Comparison of ENCODE assay signal across 24 mouse cellular contexts in genomic region chr1:91933681-91934080, GRCm38 (mm10).
DNase-seq lines count a peak whose midpoint lies in the region; ATAC-seq lines count a peak whose summit lies in the region.
"Had no signal": no experiment of that assay in that cellular context is flagged by ENCODE, and none has a peak within 500 bp of the region (broad histone marks: within the 10 kb centered on the region; RNA-seq: fewer than 3 reads in every experiment).

No protein-coding gene starts in this region.

- H3K27ac ChIP-seq in lung, embryonic 16.5 days (ENCODE audit: low read length): no peak overlapping the region
- H3K27ac ChIP-seq: embryonic facial prominence, embryonic 13.5 days; forebrain, embryonic 12.5 days; hindbrain, embryonic 12.5 days; hindbrain, embryonic 15.5 days had no signal

- H3K4me2 ChIP-seq in lung, embryonic 16.5 days (ENCODE audit: low read depth, low read length): no peak overlapping the region
- H3K4me2 ChIP-seq: embryonic facial prominence, embryonic 13.5 days; forebrain, embryonic 12.5 days; heart, embryonic 11.5 days; hindbrain, embryonic 12.5 days; hindbrain, embryonic 15.5 days had no signal

- no peaks in the 10 kb centered on the region for H3K9me3 ChIP-seq in lung, embryonic 16.5 days (ENCODE audit: control insufficient read depth, low read length)
- H3K9me3 ChIP-seq: embryonic facial prominence, embryonic 13.5 days; forebrain, embryonic 12.5 days; hindbrain, embryonic 12.5 days; hindbrain, embryonic 15.5 days had no signal

- ATAC-seq in lung, embryonic 16.5 days (ENCODE audit: low read depth): peak; percentile 16
- ATAC-seq: CD4-positive, CD25-positive, alpha-beta regulatory T cell, adult 4 months had no signal

- no peak overlapping the region for H3K4me3 ChIP-seq in lung, embryonic 16.5 days (ENCODE audit: low read length)
- H3K4me3 ChIP-seq: embryonic facial prominence, embryonic 13.5 days; erythroblast, embryonic 14.5 days; forebrain, embryonic 12.5 days; gastrocnemius, adult 2 months; hindbrain, embryonic 12.5 days; hindbrain, embryonic 15.5 days had no signal

- DNase-seq in lung, adult 18-20 months: peak; percentile 47 to 67
- DNase-seq in lung, postnatal 14 days: no peak
- DNase-seq in lung, postnatal 10 days: peak; percentile 48
- peak; percentile 44 to 68 for DNase-seq in lung, postnatal 4 days
- no peak for DNase-seq in heart, postnatal 25 days (ENCODE audit: low spot score)
- DNase-seq in retina, embryonic 14.5 days (ENCODE audit: low spot score): no peak
- DNase-seq: adrenal gland, adult 2 months; adrenal gland, postnatal 14 days; cerebellum, adult 11 months; cerebellum, adult 2 months; cerebellum, adult 9-11 months; cerebellum, postnatal 25 days; gastrocnemius, adult 2 months; gastrocnemius, postnatal 14 days; heart, adult 11 months; heart, postnatal 4 days had no signal

- intact Hi-C loops in heart, postnatal 25 days (cut with DNase I): no loop called here

- H3K9ac ChIP-seq in lung, embryonic 16.5 days (ENCODE audit: low read length): no peak overlapping the region
- H3K9ac ChIP-seq: embryonic facial prominence, embryonic 13.5 days; forebrain, embryonic 12.5 days; hindbrain, embryonic 12.5 days; hindbrain, embryonic 15.5 days had no signal

- peaks cover 5% of the 10 kb centered on the region for H3K36me3 ChIP-seq in lung, embryonic 16.5 days (ENCODE audit: control insufficient read depth, insufficient read depth, low read length)

- H3K4me1 ChIP-seq in lung, embryonic 16.5 days (replicated peaks; ENCODE audit: control insufficient read depth, insufficient read depth, low read length): peaks cover 10% of the 10 kb centered on the region; the same call in 1 of the 2 replicates
- H3K4me1 ChIP-seq: forebrain, embryonic 12.5 days; hindbrain, embryonic 12.5 days; hindbrain, embryonic 15.5 days had no signal

- WGBS in lung, embryonic 16.5 days: 77% methylated on average over 8 of the region's 8 CpGs

- H3K27me3 ChIP-seq in lung, embryonic 16.5 days (ENCODE audit: control insufficient read depth, insufficient read depth, low read depth, low read length): no peaks in the 10 kb centered on the region
- H3K27me3 ChIP-seq: embryonic facial prominence, embryonic 13.5 days; forebrain, embryonic 12.5 days; hindbrain, embryonic 12.5 days; hindbrain, embryonic 15.5 days had no signal

Comparison
In these comparisons a context has a peak if more than half of its experiments do, and no peak if none do; other contexts are left out.
1. DNase-seq: peak in lung, adult 18-20 months (2 of 2), lung, postnatal 10 days (single experiment) and lung, postnatal 4 days (2 of 2); none in lung, postnatal 14 days (single experiment), heart, postnatal 25 days (single experiment) and retina, embryonic 14.5 days (single experiment).